Mouse (Mus musculus) liver, adult 2 months (tissue): Measurements from ENCODE around the gene Gm13030.

Source experiments
- CTCF ChIP-seq: fragments of 200-500 bp; IDR thresholded peaks from 2 replicates; pipeline ENCODE4 v1.5.1; 2011; ENCODE audit warnings: low read depth, low read length, control low read depth
- POLR2A ChIP-seq: fragments of 200-500 bp; IDR thresholded peaks from 2 replicates; pipeline ENCODE4 v1.6.1; 2011; ENCODE audit warnings: low read length, control low read depth; ENCODE audit not compliant: insufficient read depth; ENCODE audit errors: extremely low read depth

DNA sequence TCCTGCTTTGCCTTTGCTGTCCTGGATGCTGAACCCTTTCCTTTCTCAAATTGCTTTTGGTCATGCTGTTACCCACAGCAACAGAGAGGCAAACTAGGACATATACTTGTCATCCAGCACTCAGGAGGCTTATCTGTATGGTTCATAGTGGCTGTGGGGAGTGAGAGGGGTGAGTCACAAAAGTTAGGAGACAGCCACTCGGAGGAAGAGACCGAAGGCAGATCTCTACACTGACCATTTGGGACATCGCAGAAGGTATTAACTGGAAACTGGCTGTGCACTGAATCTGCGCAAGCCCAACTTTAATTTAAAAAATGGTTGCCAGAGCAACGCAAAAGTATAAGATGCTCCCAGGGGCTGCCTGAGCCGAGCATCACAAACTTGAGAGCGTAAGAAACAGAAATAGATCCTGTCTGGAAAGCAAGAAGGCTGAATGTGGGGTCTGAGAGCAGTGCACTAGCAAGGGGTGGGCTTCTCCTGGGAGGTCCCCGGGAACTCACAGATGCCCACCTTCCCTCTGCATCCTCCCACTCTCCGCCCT lies 18.6 kb downstream of the Gm13030 start:
- TF ChIP-seq POLR2A, result no peak
- TF ChIP-seq CTCF, result no peak
